ENCODE assay signal across 14 mouse cellular contexts in the genomic region with DNA sequence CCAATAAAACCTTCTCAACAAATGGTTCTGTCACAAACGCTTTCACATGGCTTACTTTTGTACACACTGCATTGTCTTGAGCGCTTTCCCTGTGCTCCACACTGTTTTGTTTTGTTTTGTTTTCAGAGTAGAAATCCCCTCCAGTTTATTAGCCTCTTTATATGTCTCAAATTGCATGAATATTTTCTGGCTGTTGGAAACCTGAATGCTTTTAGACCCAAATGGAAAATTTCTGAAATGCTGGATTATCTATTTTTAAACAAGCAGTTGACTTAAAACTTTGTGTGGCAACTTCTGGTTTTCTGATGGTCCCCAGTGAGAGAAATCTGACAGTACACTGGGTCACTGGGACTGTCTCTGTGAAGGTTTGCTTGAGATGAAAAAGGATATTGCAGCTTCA. TPM values are rescaled to one million over a fixed set of nuclear protein-coding genes. Genes with fewer than 3 reads are reported as not detected.
DNase-seq lines count a peak whose midpoint lies in the region; ATAC-seq and TF ChIP-seq lines count a peak whose summit lies in the region.
"Had no signal": no experiment of that assay in that cellular context is flagged by ENCODE, and none has a peak within 500 bp of the region (broad histone marks: within the 10 kb centered on the region; RNA-seq: fewer than 3 reads in every experiment).

No protein-coding gene starts in this region.

- 8% methylated on average over 2 of the region's 2 CpGs for WGBS in forebrain, embryonic 11.5 days
- 23% methylated on average over 2 of the region's 2 CpGs for WGBS in hindbrain, embryonic 13.5 days
- 22% methylated on average over 2 of the region's 2 CpGs for WGBS in midbrain, embryonic 16.5 days
- WGBS in lung, postnatal 0 days: 87% methylated on average over 2 of the region's 2 CpGs

- peaks cover 2% of the 10 kb centered on the region; the same call in 1 of the 2 replicates for H3K36me3 ChIP-seq in forebrain, embryonic 11.5 days (ENCODE audit: control insufficient read depth, insufficient read depth, low read length)
- H3K36me3 ChIP-seq in hindbrain, embryonic 13.5 days: peaks cover 11% of the 10 kb centered on the region
- H3K36me3 ChIP-seq in midbrain, embryonic 16.5 days (ENCODE audit: control insufficient read depth, insufficient read depth, low read length): peaks cover 6% of the 10 kb centered on the region; the same call in 1 of the 2 replicates
- peaks cover 10% of the 10 kb centered on the region; the same call in 1 of the 2 replicates for H3K36me3 ChIP-seq in lung, postnatal 0 days (ENCODE audit: insufficient read depth, low read length)

- ATAC-seq in forebrain, embryonic 11.5 days (replicated peaks; ENCODE audit: low FRiP score): no peak
- ATAC-seq in hindbrain, embryonic 13.5 days (ENCODE audit: low FRiP score): no peak
- ATAC-seq in midbrain, embryonic 16.5 days: no peak
- no peak for ATAC-seq in lung, postnatal 0 days
- ATAC-seq: inflammation-experienced regulatory T-cells, adult 6 months had no signal

- peaks cover 23% of the 10 kb centered on the region for H3K4me1 ChIP-seq in forebrain, embryonic 11.5 days (replicated peaks; ENCODE audit: control insufficient read depth, insufficient read depth, low read length)
- H3K4me1 ChIP-seq in hindbrain, embryonic 13.5 days (replicated peaks): peaks cover 56% of the 10 kb centered on the region
- peaks cover 33% of the 10 kb centered on the region for H3K4me1 ChIP-seq in midbrain, embryonic 16.5 days (ENCODE audit: control insufficient read depth, insufficient read depth, low read length)
- peaks cover 8% of the 10 kb centered on the region for H3K4me1 ChIP-seq in lung, postnatal 0 days (ENCODE audit: insufficient read depth, low read depth, low read length)

- no peaks in the 10 kb centered on the region for H3K9me3 ChIP-seq in forebrain, embryonic 11.5 days (ENCODE audit: control insufficient read depth, low read length)
- H3K9me3 ChIP-seq in hindbrain, embryonic 13.5 days: no peaks in the 10 kb centered on the region
- H3K9me3 ChIP-seq in midbrain, embryonic 16.5 days (replicated peaks; ENCODE audit: control insufficient read depth, low read length, poor library complexity, severe bottlenecking): no peaks in the 10 kb centered on the region
- no peaks in the 10 kb centered on the region for H3K9me3 ChIP-seq in lung, postnatal 0 days (ENCODE audit: low read length)
- H3K9me3 ChIP-seq: limb, embryonic 15.5 days; megakaryocyte, embryonic 14.5 days had no signal

- H3K27me3 ChIP-seq in forebrain, embryonic 11.5 days (ENCODE audit: control insufficient read depth, insufficient read depth, low read length): no peaks in the 10 kb centered on the region
- no peaks in the 10 kb centered on the region for H3K27me3 ChIP-seq in hindbrain, embryonic 13.5 days
- H3K27me3 ChIP-seq in midbrain, embryonic 16.5 days (ENCODE audit: control insufficient read depth, insufficient read depth, low read depth, low read length): no peaks in the 10 kb centered on the region
- H3K27me3 ChIP-seq in lung, postnatal 0 days (replicated peaks; ENCODE audit: insufficient read depth, low read length): no peaks in the 10 kb centered on the region
- H3K27me3 ChIP-seq: limb, embryonic 15.5 days; megakaryocyte, embryonic 14.5 days had no signal

- no peak overlapping the region for H3K9ac ChIP-seq in forebrain, embryonic 11.5 days (ENCODE audit: low read length)
- H3K9ac ChIP-seq in hindbrain, embryonic 13.5 days: 0 out of 2 replicates have a peak overlapping the region, but pooled peaks have one; percentile 35
- no peak overlapping the region for H3K9ac ChIP-seq in midbrain, embryonic 16.5 days (ENCODE audit: low read depth, low read length)
- no peak overlapping the region for H3K9ac ChIP-seq in lung, postnatal 0 days (replicated peaks; ENCODE audit: low read depth)
- H3K9ac ChIP-seq: limb, embryonic 15.5 days had no signal

- no peak for TF ChIP-seq EP300 in lung, postnatal 0 days (IDR thresholded peaks at IDR 0.05)

- H3K4me3 ChIP-seq in forebrain, embryonic 11.5 days (ENCODE audit: low read depth, low read length): no peak overlapping the region
- H3K4me3 ChIP-seq in hindbrain, embryonic 13.5 days: peak overlapping the region; percentile 15
- no peak overlapping the region for H3K4me3 ChIP-seq in midbrain, embryonic 16.5 days (ENCODE audit: low read depth, low read length)
- H3K4me3 ChIP-seq in lung, postnatal 0 days (ENCODE audit: low read depth, low read length): no peak overlapping the region
- H3K4me3 ChIP-seq: limb, embryonic 15.5 days had no signal

- 0 out of 2 replicates have a peak overlapping the region, but pooled peaks have one; percentile 2 for H3K4me2 ChIP-seq in forebrain, embryonic 11.5 days (ENCODE audit: low read depth, low read length, severe bottlenecking)
- H3K4me2 ChIP-seq in hindbrain, embryonic 13.5 days: peak overlapping the region; percentile 43
- peak overlapping the region; percentile 14; the same call in 1 of the 2 replicates for H3K4me2 ChIP-seq in midbrain, embryonic 16.5 days (ENCODE audit: low read length)
- no peak overlapping the region for H3K4me2 ChIP-seq in lung, postnatal 0 days (replicated peaks; ENCODE audit: low read depth, low read length)
- H3K4me2 ChIP-seq: limb, embryonic 15.5 days had no signal

- TF ChIP-seq CTCF in lung, postnatal 0 days (IDR thresholded peaks at IDR 0.05): no peak

- DNase-seq in cerebellum, postnatal 10 days: peak; percentile 4 to 41
- DNase-seq in cerebellum, postnatal 4 days (ENCODE audit: low spot score in 2 of 2): no peak
- no peak for DNase-seq in forebrain, embryonic 11.5 days (ENCODE audit: low spot score)
- DNase-seq in lung, postnatal 0 days (ENCODE audit: low spot score): no peak
- DNase-seq in thymus, postnatal 0 days (ENCODE audit: low spot score): no peak
- no peak for DNase-seq in testis, postnatal 14 days (ENCODE audit: low spot score)
- DNase-seq: adrenal gland, adult 2 months; kidney, postnatal 4 days; lung, adult 2 months had no signal

- no peak overlapping the region for H3K27ac ChIP-seq in forebrain, embryonic 11.5 days (ENCODE audit: low read depth, low read length)
- H3K27ac ChIP-seq in hindbrain, embryonic 13.5 days: 0 out of 2 replicates have a peak overlapping the region, but pooled peaks have one; percentile 5
- no peak overlapping the region for H3K27ac ChIP-seq in midbrain, embryonic 16.5 days (ENCODE audit: low read length)
- no peak overlapping the region for H3K27ac ChIP-seq in lung, postnatal 0 days (ENCODE audit: low read length)
- H3K27ac ChIP-seq: limb, embryonic 15.5 days had no signal

RNA-seq across cellular contexts. Expression of gene Zbtb18, which starts 6.8 kb away (rescaled TPM):
- 5.1 and 6.6 TPM in 2 replicates for polyA plus RNA-seq in forebrain, embryonic 11.5 days (2014; fragmentation: Nextera tagmentation; extraction: Ambion mirVana)
- polyA plus RNA-seq in hindbrain, embryonic 13.5 days (2015; fragmentation: Nextera tagmentation; extraction: Ambion mirVana): 11.5 and 14.2 TPM in 2 replicates
- polyA plus RNA-seq in midbrain, embryonic 16.5 days (2015; fragmentation: Nextera tagmentation; extraction: Ambion mirVana): 3.6 and 4.4 TPM in 2 replicates
- 2.0 and 3.0 TPM in 2 replicates for polyA plus RNA-seq in lung, postnatal 0 days (2015; fragmentation: Nextera tagmentation; extraction: Ambion mirVana)
- polyA plus RNA-seq in thymus, postnatal 0 days (2015; fragmentation: Nextera tagmentation; extraction: Ambion mirVana): 5.9 and 7.1 TPM in 2 replicates

Comparison
In these comparisons a context has a peak if more than half of its experiments do, and no peak if none do; other contexts are left out.
1. DNase-seq: peak in cerebellum, postnatal 10 days (2 of 2); none in cerebellum, postnatal 4 days (0 of 2), forebrain, embryonic 11.5 days (single experiment), lung, postnatal 0 days (single experiment), thymus, postnatal 0 days (single experiment) and testis, postnatal 14 days (single experiment).